Mouse (Mus musculus) heart, adult 8-10 months (tissue): Measurements from ENCODE around the gene Hand1. TPM values are rescaled to one million over a fixed set of nuclear protein-coding genes. Genes with fewer than 3 reads are reported as not detected.
A peak's percentile ranks its signal among the peaks of the same experiment; 100 is the strongest.
"Not testable (repeated sequence)": the region's sequence is repeated elsewhere in the genome, so short reads cannot be mapped to it uniquely, and the experiment has no call there.

Experiments
- DNase-seq: peaks from one replicate; pipeline ENCODE4 v3.0.0; 2022; ENCODE audit warnings: low spot score
- total RNA-seq, 4 experiments: library from RNA; stranded (reverse); gene quantifications; 2 replicates each; pipeline ENCODE4 v1.2.4; 2022

Gene Hand1
- total RNA-seq, 4 experiments from 2014 or later = not detected

DNA sequence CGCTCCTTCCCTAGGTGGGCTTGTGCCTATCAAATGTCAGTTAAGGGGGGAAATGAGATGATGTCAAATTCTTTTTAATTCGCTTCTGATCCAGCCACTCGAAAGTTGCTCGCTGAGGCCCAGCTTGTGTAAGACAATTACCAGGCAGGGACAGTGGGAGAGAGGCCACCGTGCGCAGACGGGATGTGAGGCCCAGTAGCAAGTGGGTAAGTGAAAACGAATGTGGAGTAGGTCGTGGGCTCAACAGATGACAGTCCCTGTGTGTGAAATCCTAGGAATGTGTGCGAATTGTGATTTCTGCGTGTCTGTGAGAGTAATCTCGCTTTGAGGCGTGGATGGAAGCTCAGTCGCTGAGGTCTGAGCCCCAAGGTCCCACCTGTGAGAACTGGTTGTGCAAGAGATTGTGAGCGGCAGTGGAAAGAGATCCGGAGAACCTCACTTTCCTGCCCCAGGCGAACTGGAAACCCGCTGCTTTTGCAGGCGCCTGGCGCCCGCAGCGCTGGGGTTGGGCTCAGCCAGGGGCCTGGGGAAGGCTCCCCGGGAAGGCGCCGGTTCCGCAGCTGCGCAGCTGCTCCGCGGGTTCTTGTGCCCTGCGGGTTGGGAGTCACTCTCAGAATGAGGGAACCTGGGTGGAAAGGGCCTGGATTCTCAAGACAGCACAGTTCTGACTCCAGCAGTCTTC is 819 bp upstream of the Hand1 start:
- DNase-seq = no peak

DNA sequence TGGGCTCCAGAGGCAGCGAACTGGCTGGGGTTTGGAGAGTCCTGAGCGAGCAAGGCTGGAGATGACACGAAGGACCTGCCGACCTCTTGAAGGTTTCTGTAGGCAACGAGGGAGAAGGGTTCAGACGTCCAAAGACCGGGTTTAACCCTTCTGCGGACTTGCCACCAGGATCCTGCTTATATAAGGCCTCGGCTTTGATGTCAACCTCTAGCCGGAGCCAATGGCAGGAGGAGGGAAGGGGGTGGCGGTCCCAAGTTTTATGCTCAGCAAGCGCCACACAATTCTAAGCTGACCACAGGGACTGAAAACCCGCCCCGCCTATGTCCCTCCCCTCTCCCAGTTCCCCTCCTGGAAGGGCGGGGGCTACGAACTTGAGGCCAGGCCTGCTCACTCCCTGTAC is 757 bp downstream of the Hand1 start:
- DNase-seq = no peak

DNA sequence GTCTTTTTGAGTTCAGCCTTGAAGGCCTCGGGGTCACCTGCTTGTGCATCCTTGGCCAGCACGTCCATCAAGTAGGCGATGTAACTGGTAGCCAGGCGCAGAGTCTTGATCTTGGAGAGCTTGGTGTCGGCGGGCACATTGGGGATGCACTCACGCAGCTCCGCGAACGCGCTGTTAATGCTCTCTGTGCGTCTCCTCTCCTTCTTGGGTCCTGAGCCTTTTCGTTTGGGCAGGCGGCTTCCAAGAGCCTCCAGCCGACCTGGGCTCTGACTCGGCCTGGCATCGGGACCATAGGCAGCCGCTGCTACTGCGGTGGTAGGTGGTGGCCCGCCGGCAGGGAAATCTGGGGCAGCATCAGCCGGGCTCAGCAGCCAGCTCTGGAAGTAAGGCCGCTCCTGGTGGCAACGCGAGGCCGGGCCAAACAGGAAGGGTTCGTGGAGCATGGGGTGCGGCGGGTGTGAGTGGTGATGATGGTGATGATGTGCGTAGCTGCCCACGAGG is 1.3 kb downstream of the Hand1 start:
- DNase-seq = no peak

DNA sequence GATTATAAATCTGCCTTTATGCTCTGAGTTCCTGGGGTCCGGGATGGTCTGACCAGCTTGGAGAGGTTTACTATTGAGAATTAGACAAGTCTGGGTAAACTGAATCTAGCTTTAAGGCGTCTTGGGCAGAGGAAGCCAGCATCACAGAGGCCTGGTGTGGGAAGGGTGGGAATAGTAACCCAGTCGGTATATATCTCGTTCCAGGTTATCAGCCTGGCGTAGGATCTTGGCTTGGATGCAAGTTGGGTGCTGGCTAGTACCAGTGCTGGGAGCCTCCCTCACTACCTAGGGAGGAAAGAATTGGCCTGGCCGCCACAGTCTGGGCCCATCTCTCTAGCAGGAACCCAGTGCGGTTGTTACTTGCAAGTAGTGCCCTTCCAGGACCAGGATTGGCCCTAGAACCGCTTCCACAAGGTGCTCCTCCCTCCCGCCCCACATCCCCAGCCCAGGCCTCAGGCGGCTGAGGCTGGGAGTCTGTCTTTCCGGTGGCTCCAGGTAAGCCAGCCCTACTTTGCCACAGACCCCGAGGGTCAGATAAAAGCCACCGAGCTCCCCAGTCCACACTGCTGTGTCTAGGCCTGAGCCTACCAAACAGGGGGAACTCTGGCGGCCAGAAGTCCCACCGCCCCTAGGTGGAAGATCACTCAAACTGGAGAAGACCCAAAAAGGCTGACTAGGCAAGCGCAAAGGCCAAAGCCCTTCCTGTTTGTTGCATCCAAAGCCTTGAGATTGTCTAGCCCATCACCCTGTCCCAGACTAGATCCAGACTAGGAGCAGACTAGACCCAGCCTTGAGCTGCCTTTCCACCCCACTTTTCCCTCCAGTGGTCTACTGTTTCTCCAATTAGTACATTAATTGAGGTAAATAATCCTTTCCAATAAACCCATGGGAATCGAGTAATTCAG is 2.5 kb downstream of the Hand1 start:
- no peak for DNase-seq

DNA sequence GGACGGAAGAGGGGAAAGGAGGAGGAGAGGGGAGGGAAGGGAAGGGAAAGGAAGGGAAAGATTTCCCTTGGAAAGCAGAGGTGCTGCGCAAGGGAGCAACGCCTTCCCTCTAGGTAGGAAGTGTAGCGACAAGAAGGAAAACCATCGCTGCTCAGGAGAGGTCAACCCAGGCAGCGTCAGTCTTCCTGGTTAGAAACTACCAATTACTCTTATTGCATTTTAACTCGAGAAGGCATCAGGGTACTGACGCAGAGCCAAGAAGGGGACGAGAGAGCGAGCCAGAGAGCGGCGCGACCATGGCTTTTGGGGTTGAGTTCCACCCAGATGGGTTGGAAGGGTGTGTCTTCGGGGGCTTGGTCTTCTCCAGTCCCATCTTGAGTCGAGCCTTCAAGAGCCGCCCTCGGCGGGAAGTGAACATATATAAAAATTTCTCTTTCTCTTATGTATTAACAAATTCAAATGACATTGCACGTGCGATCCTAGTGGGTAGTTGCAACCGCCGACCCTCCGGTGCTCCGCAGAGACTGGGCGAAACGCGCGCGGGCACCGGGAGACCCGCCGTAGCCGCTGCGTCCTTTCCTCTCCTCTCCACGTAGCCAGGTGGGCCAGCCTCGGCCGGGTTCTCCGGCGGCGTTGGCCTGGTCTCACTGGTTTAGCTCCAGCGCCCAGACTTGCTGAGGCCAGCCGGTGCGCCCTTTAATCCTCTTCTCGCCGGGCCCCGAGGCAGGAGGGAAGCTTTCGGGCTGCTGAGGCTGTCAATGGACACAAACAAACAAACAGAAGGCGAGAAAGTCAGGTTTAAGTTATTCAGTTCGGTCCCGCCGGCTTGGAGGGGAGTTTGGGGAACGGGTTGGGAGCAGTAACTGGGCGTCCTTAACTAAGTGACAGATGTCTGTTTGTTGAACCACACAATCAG is 3.4 kb downstream of the Hand1 start:
- DNase-seq = no peak

DNA sequence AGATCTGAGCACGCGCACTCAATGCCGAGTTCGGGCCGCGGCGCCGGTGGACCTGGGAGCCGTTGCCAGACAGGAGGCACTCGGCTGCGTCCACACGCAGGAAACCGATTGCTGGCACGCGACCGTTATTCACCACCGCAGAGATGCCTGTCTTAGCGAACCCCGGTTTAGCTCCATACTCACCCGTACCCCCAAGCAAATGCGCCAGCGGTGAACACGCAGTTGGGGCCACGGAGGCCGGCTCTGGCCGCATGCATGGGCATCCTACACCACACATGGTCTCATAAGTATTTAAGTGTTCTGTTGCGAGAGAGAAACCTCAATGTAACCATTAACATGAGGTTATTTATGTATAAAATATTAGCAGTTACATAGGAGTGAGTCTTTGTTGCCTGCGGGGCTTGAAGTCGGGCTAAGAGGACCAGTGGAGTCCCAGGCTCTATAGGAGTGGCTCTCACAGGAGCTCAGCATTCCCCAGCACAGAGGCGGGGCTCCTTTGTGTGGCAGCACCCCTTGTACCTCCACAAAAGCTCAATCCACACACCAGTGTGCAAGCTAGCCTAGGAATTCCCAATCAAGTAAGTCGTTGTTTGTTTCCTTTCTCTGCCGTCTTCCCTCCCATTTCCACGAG is 4.6 kb downstream of the Hand1 start:
- no peak for DNase-seq

DNA sequence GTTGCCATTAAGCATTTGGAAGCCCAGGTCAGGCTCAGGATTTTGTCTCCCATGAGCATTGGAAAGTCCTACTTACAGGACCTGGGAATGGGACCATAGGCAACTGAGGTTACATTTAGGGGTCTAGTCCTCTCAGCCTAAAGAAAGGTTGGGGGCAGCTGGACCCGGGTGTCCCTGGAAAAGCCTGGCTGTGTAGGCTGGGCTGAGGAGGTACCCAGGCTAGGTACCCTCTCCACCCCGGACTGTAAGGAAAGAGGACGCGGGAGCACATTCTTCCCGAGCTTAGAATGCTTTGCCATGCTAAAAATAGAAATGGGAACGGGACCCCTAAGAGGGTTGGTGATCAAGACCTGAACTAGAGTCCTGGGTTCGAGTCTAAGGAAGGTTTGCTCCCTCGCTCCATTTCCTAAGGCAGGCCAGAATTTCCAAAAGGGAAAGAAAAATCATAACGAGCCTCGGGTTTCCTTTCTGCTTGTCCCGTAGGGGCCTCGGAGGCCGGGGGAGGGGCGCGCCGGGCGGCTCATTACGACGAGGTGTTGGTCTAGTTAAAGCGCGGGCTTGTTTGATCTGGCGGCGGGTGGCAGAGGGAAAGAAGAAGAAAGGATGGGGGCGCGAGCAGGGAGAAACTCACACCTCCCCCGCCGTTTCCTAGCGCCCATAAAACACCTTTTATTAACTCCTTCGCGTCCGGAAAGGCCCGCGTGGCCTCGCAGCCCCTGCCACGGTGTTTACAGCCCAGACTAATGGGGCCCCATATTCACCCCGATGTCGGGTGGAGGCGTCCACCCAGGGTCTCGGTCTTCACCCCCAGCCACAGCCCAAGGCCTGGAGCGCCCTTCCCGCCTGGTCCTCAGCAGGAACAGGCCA is 5.3 kb downstream of the Hand1 start:
- no peak for DNase-seq

DNA sequence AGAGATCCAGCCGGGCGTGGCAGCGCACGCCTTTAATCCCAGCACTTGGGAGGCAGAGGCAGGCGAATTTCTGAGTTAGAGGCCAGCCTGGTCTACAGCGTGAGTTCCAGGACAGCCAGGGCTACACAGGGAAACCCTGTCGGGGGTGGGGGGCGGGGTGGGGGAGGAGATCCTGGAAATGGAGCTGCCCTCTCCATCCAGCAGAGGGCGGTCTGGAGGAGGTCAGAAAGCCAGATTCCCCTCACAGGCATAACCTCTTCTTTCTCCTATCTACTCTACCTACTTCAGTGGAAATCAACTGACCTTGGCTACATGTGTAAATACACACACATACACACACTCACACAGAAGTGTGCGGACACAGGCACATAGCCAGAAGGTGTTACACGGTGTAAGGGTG is 7.4 kb downstream of the Hand1 start:
- not testable (repeated sequence) for DNase-seq

DNA sequence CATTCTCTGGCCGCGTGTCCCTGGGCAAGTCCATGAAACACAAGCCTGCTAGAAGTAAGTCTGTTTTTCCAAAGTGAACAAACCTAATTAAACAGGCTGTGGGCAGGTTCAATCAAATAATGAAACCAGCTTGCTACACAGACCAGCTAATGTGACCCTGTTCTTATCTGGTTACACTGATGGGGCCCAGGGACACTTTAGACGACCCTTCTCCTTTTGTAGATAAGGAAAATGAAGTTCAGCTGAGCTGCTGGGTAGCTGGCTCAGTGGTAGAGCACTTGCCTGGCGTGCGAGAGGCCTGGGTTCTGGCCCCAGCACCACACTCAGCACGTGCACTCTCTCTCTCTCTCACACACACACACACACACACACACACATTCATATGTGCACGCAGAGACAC is 8.9 kb downstream of the Hand1 start:
- DNase-seq = no peak

DNA sequence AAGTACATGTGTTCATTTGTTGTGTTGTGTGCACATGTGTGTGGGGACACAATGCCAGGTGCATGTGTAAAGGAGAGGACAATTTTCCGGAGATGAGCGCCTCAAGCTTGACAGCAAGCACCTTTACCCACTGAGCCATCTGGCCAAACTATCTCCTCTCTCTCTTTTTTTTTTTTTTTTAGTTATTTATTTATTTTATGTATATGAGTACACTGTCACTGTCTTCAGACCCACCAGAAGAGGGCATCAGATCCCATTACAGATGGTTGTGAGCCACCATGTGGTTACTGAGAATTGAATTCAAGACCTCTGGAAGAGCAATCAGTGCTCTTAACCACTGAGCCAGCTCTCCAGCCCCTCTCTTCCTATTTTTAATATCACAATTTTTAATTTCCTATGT is 9.5 kb downstream of the Hand1 start:
- not testable (repeated sequence) for DNase-seq

DNA sequence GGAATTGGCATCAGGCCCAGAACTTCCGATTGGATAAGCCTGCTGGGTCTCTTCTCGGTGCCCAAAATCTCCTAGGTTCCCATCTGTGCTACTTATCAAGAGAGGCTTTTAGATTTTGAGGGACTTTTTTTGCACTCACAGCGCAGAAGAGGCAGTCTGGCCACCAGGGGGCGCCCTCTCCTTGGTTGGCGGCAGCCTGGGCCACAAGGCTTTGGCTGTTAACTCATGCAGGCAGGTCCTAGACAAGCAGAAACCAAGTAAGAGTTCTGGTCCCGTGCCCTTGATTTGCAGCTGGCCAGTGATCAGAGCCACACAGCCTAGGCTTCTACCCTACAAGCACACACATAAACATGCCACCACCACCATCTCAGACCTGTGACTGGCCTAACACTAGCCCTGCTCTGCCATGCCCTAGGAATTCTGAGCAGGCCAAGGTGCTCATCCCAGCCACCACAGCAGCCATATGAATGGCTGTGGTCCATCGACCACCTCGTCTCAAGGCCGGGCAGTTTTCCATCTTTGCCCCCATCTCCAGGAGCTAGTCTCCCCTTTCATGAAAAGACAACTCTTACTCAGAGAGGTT is 12.5 kb downstream of the Hand1 start:
- peak; percentile 61 for DNase-seq

DNA sequence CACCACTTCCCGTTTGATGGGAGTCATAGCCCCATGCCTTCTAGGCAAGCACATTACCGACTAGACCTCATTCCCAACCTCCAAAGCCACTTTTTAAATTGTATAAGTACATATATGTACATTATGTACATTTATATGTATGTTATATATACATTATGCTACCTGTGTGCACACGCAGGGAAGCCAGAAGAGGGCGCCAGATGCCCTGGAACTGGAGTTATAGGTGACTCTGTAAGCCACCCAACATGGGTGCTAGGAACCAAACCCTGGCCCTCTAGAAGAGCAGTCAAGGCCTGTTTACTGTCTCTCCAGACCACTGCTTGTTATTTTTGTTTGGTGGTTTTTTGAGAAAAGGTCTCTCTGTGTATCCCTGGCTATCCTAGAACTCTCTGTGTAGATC is 14.4 kb downstream of the Hand1 start:
- no peak for DNase-seq

DNA sequence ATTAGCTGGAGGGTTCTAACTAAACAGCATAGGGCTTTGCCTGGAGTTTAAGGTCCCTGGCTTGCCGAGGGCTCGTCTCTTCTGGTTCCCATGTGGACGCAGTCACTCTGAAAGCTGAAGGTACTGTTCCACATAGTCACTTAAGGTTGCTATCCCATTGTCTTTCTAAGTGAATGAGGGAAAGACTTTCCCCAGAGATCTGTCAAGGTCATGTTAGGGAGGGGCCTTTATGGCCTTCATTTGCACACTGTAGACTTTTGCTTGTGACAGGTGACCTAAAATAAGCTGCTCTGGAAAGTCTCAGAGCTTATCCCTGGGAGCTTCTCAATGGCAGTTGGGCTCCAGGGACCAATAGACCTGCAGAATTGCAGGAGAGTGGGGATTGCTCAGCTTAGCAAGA is 19.0 kb downstream of the Hand1 start:
- no peak for DNase-seq

DNA sequence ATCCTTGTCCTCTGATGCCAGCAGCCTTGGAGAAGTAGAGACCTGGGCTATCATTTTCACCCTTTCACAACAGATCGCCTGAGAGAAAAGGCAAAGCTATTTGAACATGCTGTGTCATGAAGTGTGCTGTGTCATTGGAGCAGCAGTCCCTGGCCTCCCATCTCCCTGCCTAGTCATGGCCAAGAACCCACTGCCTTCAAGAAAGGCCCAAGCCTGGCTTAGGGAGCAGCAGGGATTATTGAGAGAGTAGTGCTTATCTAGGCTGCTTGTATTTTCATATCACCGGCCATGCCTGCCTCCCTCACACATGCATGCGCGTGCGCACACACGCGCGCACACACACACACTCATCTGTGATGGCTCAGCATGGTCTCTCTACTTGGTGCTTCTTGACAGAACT is 20.4 kb downstream of the Hand1 start:
- DNase-seq = no peak

DNA sequence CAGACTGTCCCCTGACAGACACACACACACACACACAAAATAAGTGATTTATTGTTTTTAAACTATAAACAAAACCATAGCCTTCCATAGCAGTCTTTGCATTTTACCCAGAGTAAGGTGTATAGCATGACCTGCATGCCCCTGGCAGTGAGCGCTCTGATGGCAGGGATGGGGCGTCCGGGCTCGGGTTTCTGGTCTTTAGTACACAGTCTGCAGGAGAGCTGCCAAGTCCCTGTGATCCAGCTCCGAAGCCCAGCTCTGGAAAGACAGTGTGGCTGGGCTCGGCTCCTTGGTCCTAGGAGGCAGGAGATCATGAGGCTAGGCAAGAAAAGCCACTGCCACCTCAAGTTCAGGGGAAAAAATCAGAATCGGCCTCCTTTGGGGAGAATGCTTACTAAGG is 21.6 kb downstream of the Hand1 start:
- no peak for DNase-seq

DNA sequence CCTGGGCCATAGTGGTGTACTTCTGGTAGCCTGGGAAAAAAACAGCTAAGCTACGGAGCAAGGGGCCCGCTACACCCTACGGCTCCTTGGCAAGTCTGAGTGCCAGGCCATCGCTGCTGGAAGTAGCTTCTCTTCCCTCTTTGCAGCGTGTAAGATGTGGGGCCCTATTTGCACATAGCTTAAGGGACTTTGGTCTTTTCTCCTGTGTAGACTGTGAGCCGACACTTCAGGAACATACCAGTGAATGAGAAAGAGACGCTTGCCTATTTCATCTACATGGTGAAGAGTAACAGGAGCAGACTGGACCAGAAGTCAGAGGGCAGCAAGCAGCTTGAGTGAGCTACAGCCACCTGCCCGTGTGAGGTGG is 22.9 kb downstream of the Hand1 start:
- no peak for DNase-seq

DNA sequence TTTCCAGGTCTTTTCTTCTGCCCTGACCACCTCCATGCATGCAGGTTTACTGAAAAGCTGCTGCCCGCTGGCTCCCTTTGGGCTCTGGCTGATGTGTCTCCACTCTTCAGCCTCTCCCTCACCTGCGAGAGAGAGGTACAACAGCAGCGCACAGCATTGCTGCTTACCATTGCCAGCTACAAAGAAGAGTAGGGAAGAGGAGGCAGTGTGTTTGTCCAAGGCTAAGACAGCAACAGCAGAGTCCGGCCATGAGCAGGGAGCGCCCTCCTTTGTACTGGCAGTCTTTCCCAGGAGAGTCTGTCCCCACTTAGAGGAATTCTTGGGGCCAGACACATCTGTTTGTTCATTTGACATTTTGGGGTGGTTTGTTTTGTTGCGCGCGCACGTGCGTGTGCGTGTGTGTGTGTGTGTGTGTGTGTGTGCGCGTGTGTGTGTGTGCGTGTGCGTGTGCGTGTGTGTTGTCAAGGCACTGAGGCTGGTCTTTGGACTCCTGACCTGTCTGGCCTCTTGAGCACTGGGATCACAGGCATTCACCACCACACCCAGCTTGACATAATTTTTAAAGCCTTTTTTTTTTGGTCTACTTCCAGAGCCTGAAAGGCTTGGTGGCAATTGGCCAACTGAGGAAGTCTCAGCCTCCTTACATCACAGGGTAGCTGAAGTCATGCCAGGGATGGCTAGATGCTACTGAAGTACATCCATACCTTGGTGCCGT is 23.4 kb downstream of the Hand1 start:
- no peak for DNase-seq

DNA sequence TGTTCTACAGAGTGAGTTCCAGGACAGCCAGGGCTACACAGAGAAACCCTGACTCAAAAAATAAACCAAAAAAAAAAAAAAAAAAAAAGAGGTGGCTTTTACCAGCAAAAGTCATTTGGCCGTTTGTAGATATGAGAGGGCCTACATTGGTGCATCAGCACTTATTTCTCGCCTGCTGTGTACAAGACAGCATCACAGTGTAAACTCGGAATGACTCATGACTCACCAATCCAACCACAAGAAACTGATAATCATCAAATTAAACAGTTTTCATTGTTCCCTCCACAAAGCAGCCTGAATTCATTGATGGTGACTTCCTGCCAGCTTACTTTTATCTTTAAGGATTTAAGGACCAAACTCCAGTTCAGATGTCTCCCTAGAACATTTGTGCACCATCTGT is 27.6 kb downstream of the Hand1 start:
- DNase-seq = no peak

DNA sequence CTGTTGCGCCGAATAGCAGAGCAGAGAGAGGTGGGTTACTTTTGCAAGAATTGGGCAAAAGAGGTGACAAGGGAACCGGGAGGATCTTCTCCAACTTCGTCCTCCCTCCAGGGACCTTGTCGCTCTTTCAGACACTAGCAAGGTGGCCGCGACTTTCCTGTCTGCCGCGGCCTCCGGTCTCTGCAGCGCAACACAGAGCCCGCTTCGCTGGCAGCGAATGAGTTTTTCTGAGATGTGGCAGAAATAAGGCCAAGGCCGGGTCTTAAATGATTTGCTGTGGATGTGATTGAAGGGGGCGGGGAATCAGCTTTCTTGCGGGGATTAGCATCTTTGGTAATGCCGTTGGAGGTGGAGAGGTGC is 30.1 kb downstream of the Hand1 start:
- DNase-seq = no peak
